Mouse (Mus musculus) lung, postnatal 14 days (tissue): Measurements from ENCODE around the gene Pth1r.
A peak's percentile ranks its signal among the peaks of the same experiment; 100 is the strongest.
"Not testable (repeated sequence)": the region's sequence is repeated elsewhere in the genome, so short reads cannot be mapped to it uniquely, and the experiment has no call there.

Experiments
- DNase-seq: peaks from one replicate; pipeline ENCODE4 v3.0.0; 2021

The Pth1r gene

GRCm38 (mm10) chr9:110712545-110712944, 34.4 kb downstream of the Pth1r start:
- DNase-seq, result no peak

DNA sequence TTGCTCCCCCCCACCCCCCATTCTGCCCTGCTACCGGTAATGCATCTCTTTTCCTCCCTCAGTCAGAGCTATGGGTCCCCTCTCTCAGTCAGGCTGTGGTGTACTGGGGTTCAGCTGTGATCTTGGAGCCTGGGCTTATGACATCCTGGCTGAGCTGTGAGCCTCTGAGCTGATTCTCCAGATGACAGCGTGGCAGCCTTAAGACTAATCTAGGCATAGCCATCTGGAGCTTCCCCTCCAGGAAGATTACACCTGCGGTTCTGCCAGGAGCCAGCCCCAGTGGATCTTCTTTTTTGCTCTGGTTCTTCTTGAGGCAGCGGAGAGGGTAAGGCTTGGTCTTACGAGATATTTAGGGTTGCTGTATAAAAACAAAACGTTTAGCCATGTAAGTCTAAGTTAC, 34.9 kb downstream of the Pth1r start:
- no peak for DNase-seq

DNA sequence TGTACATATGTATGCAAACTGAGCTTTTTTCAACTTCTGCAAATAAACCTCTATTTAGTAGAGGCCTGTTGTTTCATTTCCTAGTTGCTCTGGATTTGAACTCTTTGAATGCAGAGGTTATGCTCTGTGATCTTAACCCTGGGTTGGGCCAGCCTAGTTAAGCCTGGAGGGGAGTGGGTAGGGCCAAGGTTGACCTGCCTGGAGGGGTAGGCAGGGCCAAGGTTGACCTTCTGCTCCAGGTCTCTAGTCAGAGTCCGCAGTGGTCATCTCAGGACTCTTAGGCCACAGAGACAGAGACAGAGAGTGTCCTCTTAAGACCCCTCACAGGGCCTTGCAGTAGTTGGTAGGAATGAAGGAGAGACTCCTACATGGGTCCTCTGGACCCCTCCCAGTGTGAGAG, 35.4 kb downstream of the Pth1r start:
- no peak for DNase-seq

- peak; percentile 80 for DNase-seq
Measured at GRCm38 (mm10) chr9:110709640-110710258, 37.2 kb downstream of the Pth1r start.

DNA sequence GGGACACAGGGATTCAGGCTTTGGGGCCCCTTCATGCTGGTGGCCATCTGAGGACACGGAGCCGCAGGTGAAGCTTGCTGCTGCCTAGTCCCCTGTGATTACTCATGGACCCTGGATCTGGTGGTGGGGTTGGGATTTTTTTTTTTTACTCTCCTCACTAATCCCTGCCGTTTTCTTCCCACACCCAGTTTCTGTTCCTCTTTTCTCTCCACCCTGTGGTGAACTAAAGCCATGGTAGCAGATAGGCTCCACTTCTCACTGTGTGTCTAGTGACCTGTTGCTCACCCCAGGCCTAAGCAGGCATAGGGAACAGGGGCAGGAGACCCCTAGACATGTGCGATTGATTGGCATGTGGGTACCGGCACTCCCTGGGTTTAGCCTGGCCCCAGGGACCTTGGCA, 40.2 kb downstream of the Pth1r start:
- DNase-seq, result no peak

DNA sequence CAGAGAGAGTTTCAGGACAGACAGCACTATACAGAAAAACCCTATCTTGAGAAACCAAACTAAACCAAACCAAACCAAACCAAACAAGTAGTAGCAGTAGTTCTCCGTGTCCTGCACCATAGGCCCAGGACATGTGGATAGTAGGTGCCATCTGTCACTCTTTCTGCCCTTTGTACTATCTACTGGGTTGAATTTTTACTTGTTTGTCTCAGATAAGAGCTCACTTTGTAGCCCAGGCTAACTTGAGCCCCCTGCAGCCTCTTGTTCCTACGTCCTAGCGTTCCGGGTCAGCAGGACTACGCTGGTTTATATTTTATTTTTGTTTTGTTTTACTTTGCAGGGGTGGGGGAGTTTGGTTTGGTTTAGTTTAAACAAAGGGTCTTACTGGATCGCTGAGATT, 43.0 kb downstream of the Pth1r start:
- no peak for DNase-seq

GRCm38 (mm10) chr9:110702848-110703247, 44.1 kb downstream of the Pth1r start:
- no peak for DNase-seq

GRCm38 (mm10) chr9:110701114-110702032, 45.6 kb downstream of the Pth1r start:
- DNase-seq, result no peak

- no peak for DNase-seq
Measured at GRCm38 (mm10) chr9:110699574-110699973, 47.4 kb downstream of the Pth1r start.

- DNase-seq, result no peak
Measured at GRCm38 (mm10) chr9:110697465-110697864, 49.5 kb downstream of the Pth1r start.

- DNase-seq, result no peak
Measured at GRCm38 (mm10) chr9:110696427-110696826, 50.5 kb downstream of the Pth1r start.

DNA sequence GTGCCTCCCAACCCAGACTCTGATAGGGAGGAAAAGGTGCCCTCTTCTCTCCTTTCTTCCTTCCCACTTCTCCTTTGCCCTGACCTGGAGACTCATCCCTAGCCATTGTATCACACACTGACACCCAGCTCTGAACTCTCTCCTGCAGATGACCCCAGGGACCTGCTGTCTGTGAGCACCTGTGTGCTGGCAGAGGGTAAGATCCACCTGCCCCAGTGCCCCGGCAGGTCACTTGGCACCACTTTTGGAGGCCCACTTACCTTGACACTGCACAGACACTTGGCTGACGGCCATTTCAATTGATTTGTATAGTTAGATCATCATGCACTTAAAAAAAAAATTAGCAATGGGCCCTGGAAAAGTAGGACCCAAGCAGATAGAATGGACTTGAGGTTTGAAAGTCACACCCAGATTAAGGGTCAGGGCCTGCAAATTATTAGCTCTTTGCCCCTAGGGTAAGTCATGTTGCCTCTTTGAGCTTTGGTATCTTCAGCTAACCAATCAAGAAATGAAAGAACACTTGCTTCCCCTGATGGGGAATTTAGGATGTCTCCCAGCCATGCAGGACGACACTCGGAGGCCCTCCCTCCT, 51.7 kb downstream of the Pth1r start:
- DNase-seq, result no peak

- DNase-seq, result peak; percentile 41
Measured at GRCm38 (mm10) chr9:110689261-110689779, 57.6 kb downstream of the Pth1r start.

DNA sequence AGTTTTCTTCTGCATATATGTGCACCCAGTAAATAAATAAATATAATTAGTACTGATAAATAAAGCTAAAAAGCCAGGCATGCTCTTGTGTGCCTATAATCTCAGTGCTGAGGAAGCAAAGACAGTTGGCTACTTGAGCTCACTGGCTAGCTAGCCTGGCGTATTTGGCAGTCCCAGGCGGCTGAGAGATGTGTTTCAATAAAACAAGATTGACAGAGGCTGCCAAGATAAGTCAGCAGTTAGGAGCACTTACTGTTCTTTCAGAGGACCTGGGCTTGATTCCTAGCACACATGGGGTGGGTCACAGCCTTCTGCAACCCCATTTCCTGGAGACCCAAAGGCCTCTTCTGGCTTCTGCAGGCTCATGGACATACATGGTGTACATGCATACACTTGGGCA, 59.1 kb downstream of the Pth1r start:
- no peak for DNase-seq

- no peak for DNase-seq
Measured at GRCm38 (mm10) chr9:110687061-110687460, 59.9 kb downstream of the Pth1r start.

GRCm38 (mm10) chr9:110686472-110686871, 60.5 kb downstream of the Pth1r start:
- DNase-seq, result no peak

DNA sequence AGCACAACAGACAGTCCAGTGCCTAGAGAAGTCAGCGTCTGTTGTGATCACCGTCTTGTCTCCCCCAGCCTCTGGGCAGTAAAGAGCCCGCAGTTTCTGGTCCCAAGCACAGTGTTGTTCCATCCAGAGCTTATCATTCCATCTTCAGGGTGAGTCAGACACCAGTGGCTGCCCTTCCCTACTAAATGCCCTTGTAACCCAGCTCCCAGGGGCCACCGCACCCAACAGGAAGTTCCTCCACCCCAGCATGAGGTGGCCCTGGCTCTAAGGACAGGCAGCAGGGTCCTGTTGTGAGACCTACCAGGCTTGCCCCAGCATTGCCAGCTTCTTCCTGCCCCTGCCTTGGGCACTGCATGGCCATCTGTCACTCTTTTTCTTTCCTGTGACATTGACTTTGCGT, 61.4 kb downstream of the Pth1r start:
- no peak for DNase-seq

GRCm38 (mm10) chr9:110685187-110685586, 61.8 kb downstream of the Pth1r start:
- no peak for DNase-seq

GRCm38 (mm10) chr9:110684100-110684831, 62.7 kb downstream of the Pth1r start:
- DNase-seq, result peak; percentile 91

DNA sequence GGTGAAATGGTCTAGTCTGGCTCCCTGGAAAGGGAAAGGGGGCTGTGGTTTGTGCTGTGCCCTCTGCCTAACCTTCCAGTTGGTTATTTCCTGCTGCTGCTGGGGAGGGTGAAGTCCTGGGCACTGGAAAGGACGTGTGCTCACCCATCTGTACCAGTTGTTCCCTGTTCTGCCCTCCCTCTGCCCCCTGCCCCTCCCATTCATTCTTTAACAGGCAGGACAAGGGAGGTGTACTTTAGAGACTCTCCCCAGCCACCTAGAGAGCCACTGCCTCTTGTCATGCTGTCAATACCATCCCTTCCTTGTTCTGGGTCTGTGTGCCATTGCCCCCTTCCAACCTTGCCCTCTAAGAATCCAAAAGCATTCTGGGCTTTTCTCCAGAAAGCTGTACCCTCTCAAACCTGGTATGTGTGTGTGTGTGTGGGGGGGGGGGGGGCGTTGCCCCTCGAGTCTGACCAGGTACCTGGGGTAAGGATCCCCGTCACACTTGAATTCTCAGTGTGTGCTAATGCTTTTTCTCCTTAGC, 63.3 kb downstream of the Pth1r start:
- peak; percentile 30 for DNase-seq

- DNase-seq, result not testable (repeated sequence)
Measured at GRCm38 (mm10) chr9:110682697-110683096, 64.2 kb downstream of the Pth1r start.

DNA sequence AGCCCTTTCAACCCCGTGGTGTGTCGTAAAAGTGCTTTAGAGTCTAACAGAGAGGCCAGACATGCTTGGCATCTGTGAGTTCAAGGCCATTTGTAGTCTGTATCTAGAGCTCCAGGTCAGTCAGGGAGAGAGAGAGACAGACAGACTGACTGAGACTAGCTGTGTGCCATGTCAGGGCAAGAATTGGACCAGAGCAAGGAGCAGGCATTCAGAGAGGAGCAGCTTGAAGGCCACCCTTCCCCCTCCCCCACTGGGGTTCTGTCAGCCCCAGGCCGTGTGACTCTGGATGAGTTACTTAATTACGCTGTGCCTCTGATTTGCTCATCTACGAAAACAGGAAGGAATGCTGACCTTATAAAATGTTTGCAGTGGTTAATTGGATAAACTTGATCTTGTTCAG, 64.7 kb downstream of the Pth1r start:
- no peak for DNase-seq

GRCm38 (mm10) chr9:110681817-110682216, 65.1 kb downstream of the Pth1r start:
- DNase-seq, result no peak
